Comparison of ENCODE assay signal across 8 mouse cellular contexts in the genomic region with DNA sequence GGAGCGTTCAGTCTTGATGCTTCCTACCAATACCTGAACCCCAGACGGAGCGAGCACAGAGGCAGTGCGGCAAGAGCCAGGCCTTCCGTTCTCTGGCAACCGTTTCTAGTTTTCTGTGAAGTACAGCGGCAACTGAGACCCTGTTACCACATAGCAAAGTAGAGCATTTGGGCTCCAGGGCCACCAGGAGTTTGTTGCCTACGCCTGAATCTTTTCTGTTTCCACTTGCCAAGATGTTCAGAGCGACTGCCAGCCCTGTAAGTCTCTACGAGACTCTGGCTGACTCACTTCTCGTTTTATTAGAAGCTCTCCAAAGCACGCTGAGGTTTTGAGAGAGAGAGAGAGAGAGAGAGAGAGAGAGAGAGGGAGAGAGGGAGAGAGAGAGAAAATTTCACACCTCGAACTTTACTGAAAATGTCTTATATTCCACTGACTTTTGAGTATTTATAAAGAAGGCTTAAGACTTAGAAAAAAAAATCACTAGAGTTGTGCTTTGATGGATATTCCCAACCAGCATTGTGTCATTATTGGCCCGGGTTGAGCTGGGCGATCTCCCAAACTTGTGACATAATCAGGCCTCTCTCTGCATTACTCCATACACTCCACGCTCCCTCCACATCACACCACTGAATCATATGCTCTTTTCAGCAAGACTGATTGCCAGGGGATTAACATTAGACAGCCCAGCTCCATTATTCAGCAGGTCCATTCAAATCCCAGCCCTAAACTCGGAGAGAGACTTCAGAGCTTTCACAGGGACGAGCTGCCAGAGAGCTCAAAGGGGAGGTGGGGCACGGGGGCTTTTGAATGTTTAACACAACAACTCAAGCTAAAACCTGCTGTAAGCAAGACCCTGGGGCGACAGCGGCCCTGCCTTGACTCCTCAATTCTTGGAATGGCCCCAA.
DNase-seq lines count a peak whose midpoint lies in the region; ATAC-seq and TF ChIP-seq lines count a peak whose summit lies in the region.

No protein-coding gene starts in this region.

- H3K27me3 ChIP-seq in hindbrain, embryonic 11.5 days (ENCODE audit: control insufficient read depth, insufficient read depth, low read length), result no peaks in the 10 kb centered on the region
- H3K27me3 ChIP-seq in limb, embryonic 14.5 days (ENCODE audit: control insufficient read depth, insufficient read depth, low read length), result no peaks in the 10 kb centered on the region

- H3K4me3 ChIP-seq in hindbrain, embryonic 11.5 days (ENCODE audit: low read depth, low read length), result no peak overlapping the region
- no peak overlapping the region for H3K4me3 ChIP-seq in limb, embryonic 14.5 days (replicated peaks; ENCODE audit: low read length)

- no peaks in the 10 kb centered on the region for H3K4me1 ChIP-seq in hindbrain, embryonic 11.5 days (replicated peaks; ENCODE audit: control insufficient read depth, insufficient read depth, low read length)
- H3K4me1 ChIP-seq in limb, embryonic 14.5 days (ENCODE audit: control insufficient read depth, insufficient read depth, low read length), result peaks cover 20% of the 10 kb centered on the region

- WGBS in hindbrain, embryonic 11.5 days, result 58% methylated on average over 21 of the region's 21 CpGs
- WGBS in limb, embryonic 14.5 days, result 35% methylated on average over 21 of the region's 21 CpGs

- no peak overlapping the region for H3K27ac ChIP-seq in hindbrain, embryonic 11.5 days (ENCODE audit: low read depth, low read length)
- H3K27ac ChIP-seq in limb, embryonic 14.5 days (replicated peaks; ENCODE audit: low read depth, low read length), result peak overlapping the region; percentile 63

- DNase-seq in cerebellum, adult 18-20 months, result peak; percentile 11 to 14
- DNase-seq in cerebellum, adult 11-12 months, result no peak
- peak; percentile 11 for DNase-seq in cerebellum, adult 8-10 months
- DNase-seq in hindbrain, embryonic 11.5 days (ENCODE audit: low spot score), result peak; percentile 48
- peak; percentile 89 for DNase-seq in limb, embryonic 14.5 days (ENCODE audit: low spot score)
- DNase-seq in right cerebral cortex, adult 18-20 months, result peak; percentile 60
- DNase-seq in spleen, postnatal 14 days (ENCODE audit: low spot score in 2 of 2), result no peak

- H3K9me3 ChIP-seq in hindbrain, embryonic 11.5 days (ENCODE audit: control insufficient read depth, low read length), result no peaks in the 10 kb centered on the region
- no peaks in the 10 kb centered on the region for H3K9me3 ChIP-seq in limb, embryonic 14.5 days (ENCODE audit: control insufficient read depth, low read length)

- peak; percentile 88 for ATAC-seq in frontal cortex, adult (ENCODE audit: low TSS enrichment)
- peak; percentile 69 for ATAC-seq in hindbrain, embryonic 11.5 days (ENCODE audit: low FRiP score)
- ATAC-seq in limb, embryonic 14.5 days (ENCODE audit: low FRiP score, low read depth), result peak; percentile 85

- H3K4me2 ChIP-seq in hindbrain, embryonic 11.5 days (replicated peaks; ENCODE audit: low read depth, low read length), result no peak overlapping the region
- H3K4me2 ChIP-seq in limb, embryonic 14.5 days (replicated peaks; ENCODE audit: low read depth, low read length, severe bottlenecking), result 0 out of 2 replicates have a peak overlapping the region, but pooled peaks have one; percentile 3

- H3K36me3 ChIP-seq in hindbrain, embryonic 11.5 days (ENCODE audit: control insufficient read depth, insufficient read depth, low read length), result no peaks in the 10 kb centered on the region
- H3K36me3 ChIP-seq in limb, embryonic 14.5 days (ENCODE audit: control insufficient read depth, insufficient read depth, low read length), result peaks cover 47% of the 10 kb centered on the region

- no peak for TF ChIP-seq POLR2A in limb, embryonic 14.5 days (IDR thresholded peaks at IDR 0.05; ENCODE audit: borderline replicate concordance, extremely low read depth, insufficient read depth, insufficient read length)

- no peak overlapping the region for H3K9ac ChIP-seq in hindbrain, embryonic 11.5 days (ENCODE audit: low read depth, low read length)
- peak overlapping the region; percentile 21; the same call in 1 of the 2 replicates for H3K9ac ChIP-seq in limb, embryonic 14.5 days (ENCODE audit: low read depth, low read length, severe bottlenecking)

Comparison
In these comparisons a context has a peak if more than half of its experiments do, and no peak if none do; other contexts are left out.
1. DNase-seq: peak in cerebellum, adult 18-20 months (2 of 2), cerebellum, adult 8-10 months (single experiment), hindbrain, embryonic 11.5 days (single experiment), limb, embryonic 14.5 days (single experiment) and right cerebral cortex, adult 18-20 months (single experiment); none in cerebellum, adult 11-12 months (single experiment) and spleen, postnatal 14 days (0 of 2).
2. Peak in every context shown above with its lines, with median percentiles within 50 percentile points of each other: ATAC-seq.